7 mouse cellular contexts compared by ENCODE assay signal in the genomic region with DNA sequence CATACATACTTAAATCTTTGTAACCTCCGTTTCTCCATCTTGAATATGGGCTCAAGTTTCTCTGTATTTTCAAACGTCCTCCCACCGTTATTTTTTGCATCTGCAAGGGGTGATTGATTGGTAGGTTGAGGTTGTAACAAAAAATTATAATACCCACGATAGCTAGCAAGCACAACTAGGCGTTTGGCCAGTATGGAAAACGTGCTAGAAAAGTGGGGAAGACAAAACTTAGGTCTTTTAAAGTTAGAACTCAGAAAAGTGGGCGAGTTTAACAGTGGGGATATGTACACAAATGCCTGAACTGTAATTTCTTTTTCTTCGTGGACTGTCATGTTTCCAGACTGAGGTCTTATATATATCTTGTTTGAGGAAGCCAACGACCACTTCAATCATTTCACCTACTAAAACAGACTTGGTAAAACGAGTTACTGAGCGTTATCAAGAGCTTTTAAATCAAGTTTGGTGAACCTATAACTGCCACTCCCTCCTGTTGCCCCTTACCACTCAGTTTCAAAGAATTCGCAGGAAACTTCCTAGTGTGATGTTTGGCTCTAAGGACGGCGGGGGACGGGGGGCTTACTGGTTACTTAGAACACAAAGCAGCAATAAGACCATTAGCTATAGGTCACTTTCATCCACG. TPM values are rescaled to one million over a fixed set of nuclear protein-coding genes. Genes with fewer than 3 reads are reported as not detected.
DNase-seq lines count a peak whose midpoint lies in the region; ATAC-seq and TF ChIP-seq lines count a peak whose summit lies in the region.

No protein-coding gene starts in this region.

- TF ChIP-seq CTCF in olfactory bulb, adult 2 months (IDR thresholded peaks at IDR 0.05; ENCODE audit: insufficient read depth, low read depth, low read length): no peak

- DNase-seq in lung, postnatal 25 days (ENCODE audit: low spot score): no peak
- DNase-seq in embryonic facial prominence, embryonic 14.5 days (ENCODE audit: low spot score): no peak
- no peak for DNase-seq in layer of hippocampus, adult 9-11 months

- TF ChIP-seq POLR2A in olfactory bulb, adult 2 months (IDR thresholded peaks at IDR 0.05; ENCODE audit: insufficient read depth, low read depth, low read length): no peak

- no peaks in the 10 kb centered on the region for H3K9me3 ChIP-seq in lung, embryonic 15.5 days
- H3K9me3 ChIP-seq in embryonic facial prominence, embryonic 14.5 days (ENCODE audit: control insufficient read depth, low read length): no peaks in the 10 kb centered on the region
- no peaks in the 10 kb centered on the region for H3K9me3 ChIP-seq in intestine, embryonic 16.5 days (ENCODE audit: control insufficient read depth, low read length)

- peak overlapping the region; percentile 66 for H3K4me3 ChIP-seq in lung, embryonic 15.5 days
- H3K4me3 ChIP-seq in embryonic facial prominence, embryonic 14.5 days (ENCODE audit: low read depth, low read length): peak overlapping the region; percentile 66
- H3K4me3 ChIP-seq in intestine, embryonic 16.5 days (ENCODE audit: low read length): peak overlapping the region; percentile 77
- H3K4me3 ChIP-seq in olfactory bulb, adult 2 months (ENCODE audit: insufficient read depth, low read depth, low read length): peak overlapping the region; percentile 56

- no peak for ATAC-seq in lung, embryonic 15.5 days (ENCODE audit: borderline replicate concordance, extremely low read depth, low FRiP score, low TSS enrichment)
- ATAC-seq in embryonic facial prominence, embryonic 14.5 days (ENCODE audit: low read depth): no peak
- no peak for ATAC-seq in intestine, embryonic 16.5 days
- ATAC-seq in CD4-positive, CD25-positive, alpha-beta regulatory T cell, adult 4 months: no peak

- peak overlapping the region; percentile 66 for H3K9ac ChIP-seq in lung, embryonic 15.5 days
- peak overlapping the region; percentile 83 for H3K9ac ChIP-seq in embryonic facial prominence, embryonic 14.5 days (ENCODE audit: low read depth, low read length)
- H3K9ac ChIP-seq in intestine, embryonic 16.5 days (ENCODE audit: low read depth, low read length): peak overlapping the region; percentile 63

- H3K27ac ChIP-seq in lung, embryonic 15.5 days: peak overlapping the region; percentile 95
- peak overlapping the region; percentile 97 for H3K27ac ChIP-seq in embryonic facial prominence, embryonic 14.5 days (replicated peaks; ENCODE audit: low read depth, low read length)
- peak overlapping the region; percentile 94 for H3K27ac ChIP-seq in intestine, embryonic 16.5 days (ENCODE audit: low read length)
- H3K27ac ChIP-seq in olfactory bulb, adult 2 months (ENCODE audit: insufficient read depth, low read depth, low read length): peak overlapping the region; percentile 92

- H3K36me3 ChIP-seq in lung, embryonic 15.5 days: peaks cover 2% of the 10 kb centered on the region; the same call in 1 of the 2 replicates
- H3K36me3 ChIP-seq in embryonic facial prominence, embryonic 14.5 days (ENCODE audit: control insufficient read depth, insufficient read depth, low read length): peaks cover 7% of the 10 kb centered on the region; the same call in 1 of the 2 replicates
- no peaks in the 10 kb centered on the region for H3K36me3 ChIP-seq in intestine, embryonic 16.5 days (ENCODE audit: control insufficient read depth, insufficient read depth, low read length)

- 28% methylated on average over 16 of the region's 16 CpGs for WGBS in lung, embryonic 15.5 days
- 34% methylated on average over 16 of the region's 16 CpGs for WGBS in embryonic facial prominence, embryonic 14.5 days
- 32% methylated on average over 16 of the region's 16 CpGs for WGBS in intestine, embryonic 16.5 days
- 35% methylated on average over 16 of the region's 16 CpGs for WGBS in olfactory bulb, adult 2 months

- H3K4me1 ChIP-seq in lung, embryonic 15.5 days: peaks cover 13% of the 10 kb centered on the region
- peaks cover 21% of the 10 kb centered on the region for H3K4me1 ChIP-seq in embryonic facial prominence, embryonic 14.5 days (ENCODE audit: control insufficient read depth, insufficient read depth, low read length)
- H3K4me1 ChIP-seq in intestine, embryonic 16.5 days (ENCODE audit: control insufficient read depth, insufficient read depth, low read length): peaks cover 15% of the 10 kb centered on the region; the same call in 1 of the 2 replicates
- peaks cover 2% of the 10 kb centered on the region; the same call in 1 of the 2 replicates for H3K4me1 ChIP-seq in olfactory bulb, adult 2 months (ENCODE audit: control insufficient read depth, insufficient read depth, low read length)

- peak overlapping the region; percentile 64 for H3K4me2 ChIP-seq in lung, embryonic 15.5 days
- H3K4me2 ChIP-seq in embryonic facial prominence, embryonic 14.5 days (ENCODE audit: low read depth, low read length): peak overlapping the region; percentile 74
- peak overlapping the region; percentile 79 for H3K4me2 ChIP-seq in intestine, embryonic 16.5 days (ENCODE audit: low read depth, low read length)

- H3K27me3 ChIP-seq in lung, embryonic 15.5 days: no peaks in the 10 kb centered on the region
- H3K27me3 ChIP-seq in embryonic facial prominence, embryonic 14.5 days (replicated peaks; ENCODE audit: control insufficient read depth, insufficient read depth, low read length): no peaks in the 10 kb centered on the region
- no peaks in the 10 kb centered on the region for H3K27me3 ChIP-seq in intestine, embryonic 16.5 days (replicated peaks; ENCODE audit: control insufficient read depth, insufficient read depth, low read length)

RNA-seq across cellular contexts. Expression of a gene that starts 0.9 kb away (rescaled TPM):
- 127 and 136 TPM in 2 replicates for polyA plus RNA-seq in lung, embryonic 15.5 days (2015; fragmentation: Nextera tagmentation; extraction: Ambion mirVana)
- polyA plus RNA-seq in embryonic facial prominence, embryonic 14.5 days (2014; fragmentation: Nextera tagmentation; extraction: Ambion mirVana): 124 and 130 TPM in 2 replicates
- polyA plus RNA-seq in intestine, embryonic 16.5 days (2015; fragmentation: Nextera tagmentation; extraction: Ambion mirVana): 96.1 and 105 TPM in 2 replicates
- not detected in 2 replicates for polyA plus RNA-seq in olfactory bulb, adult 2 months (2012; ENCODE audit: insufficient read depth, insufficient read length, low replicate concordance, missing spikeins)
- 100 to 1,000 TPM; 111 to 162 TPM for polyA plus RNA-seq in CD4-positive, CD25-positive, alpha-beta regulatory T cell, adult 4 months (2017; shearing (Covaris generic))
